Mouse (Mus musculus) lung, postnatal 10 days (tissue): Measurements from ENCODE around the gene Tbcel.

Experiments used
- DNase-seq: peaks from one replicate; pipeline ENCODE4 v3.0.0; 2021

The Tbcel gene

GRCm38 (mm10) chr9:42441234-42441633, 66.4 kb downstream of the Tbcel start:
- no peak for DNase-seq

GRCm38 (mm10) chr9:42439446-42439845, 68.2 kb downstream of the Tbcel start:
- DNase-seq, result no peak

- DNase-seq, result no peak
These were observed 75.5 kb downstream of the Tbcel start for GRCm38 (mm10) chr9:42432155-42432554.

GRCm38 (mm10) chr9:42431606-42432005, 76.0 kb downstream of the Tbcel start:
- DNase-seq, result no peak

GRCm38 (mm10) chr9:42428060-42428924, 79.3 kb downstream of the Tbcel start:
- peak; percentile 56 for DNase-seq

- DNase-seq, result no peak
These were observed 80.8 kb downstream of the Tbcel start for GRCm38 (mm10) chr9:42426661-42427358.

GRCm38 (mm10) chr9:42423649-42424048, 84.0 kb downstream of the Tbcel start:
- DNase-seq, result peak; percentile 53

GRCm38 (mm10) chr9:42419687-42420086, 87.9 kb downstream of the Tbcel start:
- DNase-seq, result no peak

GRCm38 (mm10) chr9:42418786-42419185, 88.8 kb downstream of the Tbcel start:
- DNase-seq, result no peak

- DNase-seq, result no peak
These were observed 90.2 kb downstream of the Tbcel start for GRCm38 (mm10) chr9:42417352-42417952.

GRCm38 (mm10) chr9:42415184-42415583, 92.4 kb downstream of the Tbcel start:
- no peak for DNase-seq

GRCm38 (mm10) chr9:42413345-42413744, 94.3 kb downstream of the Tbcel start:
- no peak for DNase-seq

GRCm38 (mm10) chr9:42411296-42411695, 96.3 kb downstream of the Tbcel start:
- peak; percentile 45 for DNase-seq

- no peak for DNase-seq
These were observed 101.9 kb downstream of the Tbcel start for GRCm38 (mm10) chr9:42405736-42406135.

- no peak for DNase-seq
These were observed 106.1 kb downstream of the Tbcel start for GRCm38 (mm10) chr9:42401486-42401885.

- no peak for DNase-seq
These were observed 107.8 kb downstream of the Tbcel start, which contains the start of gene Tecta for GRCm38 (mm10) chr9:42399829-42400228. Gene Tecta (minus strand): TSS chr9:42399929.

GRCm38 (mm10) chr9:42396141-42396540, 111.5 kb downstream of the Tbcel start:
- DNase-seq, result no peak

- DNase-seq, result no peak
These were observed 112.7 kb downstream of the Tbcel start for GRCm38 (mm10) chr9:42394903-42395302.

GRCm38 (mm10) chr9:42394321-42394720, 113.3 kb downstream of the Tbcel start:
- DNase-seq, result no peak

- DNase-seq, result no peak
These were observed 114.7 kb downstream of the Tbcel start for GRCm38 (mm10) chr9:42392927-42393326.

- DNase-seq, result no peak
These were observed 119.1 kb downstream of the Tbcel start for GRCm38 (mm10) chr9:42388490-42388889.

- no peak for DNase-seq
These were observed 120.6 kb downstream of the Tbcel start for GRCm38 (mm10) chr9:42387038-42387437.

GRCm38 (mm10) chr9:42385656-42386055, 122.0 kb downstream of the Tbcel start:
- DNase-seq, result no peak
